Mouse (Mus musculus) brain, embryonic 14.5 days (tissue): Measurements from ENCODE around the gene Lpin1. TPM values are rescaled to one million over a fixed set of nuclear protein-coding genes. Genes with fewer than 3 reads are reported as not detected.

ENCODE experiments used
- DNase-seq: peaks from one replicate; pipeline ENCODE4 v3.0.0-alpha.2; 2011; ENCODE audit warnings: low read depth
- CTCF ChIP-seq: fragments of 200-500 bp; IDR thresholded peaks from 2 replicates; pipeline ENCODE4 v1.5.1; 2012; ENCODE audit warnings: inconsistent platforms, mild to moderate bottlenecking, moderate library complexity, borderline replicate concordance; ENCODE audit not compliant: insufficient read depth, insufficient read length; ENCODE audit errors: extremely low read depth
- POLR2A ChIP-seq: fragments of 200-500 bp; IDR thresholded peaks from 2 replicates; pipeline ENCODE4 v1.6.1; 2012; ENCODE audit warnings: mild to moderate bottlenecking, inconsistent platforms, borderline replicate concordance; ENCODE audit not compliant: poor library complexity, insufficient read depth, insufficient read length, severe bottlenecking; ENCODE audit errors: extremely low read depth
- polyA plus RNA-seq: library from polyadenylated mRNA; depleted of rRNA; stranded (reverse); fragments of >200 nt; gene quantifications from 2 replicates; pipeline ENCODE4 v1.2.3, GENCODE M21; 2012

The Lpin1 gene
- polyA plus RNA-seq, 1 experiment = 25.6 TPM

DNA sequence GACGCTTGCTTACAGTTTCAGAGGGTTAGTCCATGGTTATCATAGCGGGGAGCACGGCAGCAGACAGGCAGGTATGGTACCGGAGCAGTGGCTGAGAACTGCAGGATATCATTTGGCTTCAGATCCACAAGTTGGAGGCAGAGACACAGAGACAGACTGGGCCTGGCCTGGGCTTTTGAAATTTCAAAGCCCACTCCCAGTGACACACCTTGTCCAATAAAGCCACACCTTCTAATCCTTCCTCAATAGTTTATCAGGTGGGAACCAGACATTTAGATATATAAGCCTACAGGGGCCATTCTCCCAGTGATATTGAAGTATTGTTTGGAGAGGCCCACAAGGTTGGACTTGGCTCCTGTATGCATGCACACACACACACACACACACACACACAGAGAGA is 8.5 kb downstream of the Lpin1 start:
- DNase-seq = no peak
- TF ChIP-seq CTCF = no peak

DNA sequence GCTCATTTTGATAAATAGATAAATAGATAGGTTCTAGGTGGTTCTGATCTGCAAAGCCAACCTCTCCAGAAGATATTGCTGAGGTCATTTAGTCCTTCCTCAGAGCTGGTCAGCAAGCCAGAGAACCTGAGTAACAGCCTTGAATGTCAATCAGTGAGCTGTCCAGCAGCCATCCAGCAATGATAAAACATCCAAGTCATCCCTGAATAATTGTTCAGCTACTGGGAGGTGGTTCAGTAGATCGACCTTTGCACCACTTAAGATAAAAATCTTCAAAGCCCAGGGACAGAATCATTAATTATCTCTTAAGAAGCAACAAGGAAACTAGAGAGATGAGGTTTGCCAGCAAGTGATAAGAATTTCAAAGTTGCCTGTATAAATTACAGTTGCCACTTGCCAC is 10.4 kb downstream of the Lpin1 start:
- no peak for TF ChIP-seq POLR2A
- no peak for TF ChIP-seq CTCF
- DNase-seq = no peak

DNA sequence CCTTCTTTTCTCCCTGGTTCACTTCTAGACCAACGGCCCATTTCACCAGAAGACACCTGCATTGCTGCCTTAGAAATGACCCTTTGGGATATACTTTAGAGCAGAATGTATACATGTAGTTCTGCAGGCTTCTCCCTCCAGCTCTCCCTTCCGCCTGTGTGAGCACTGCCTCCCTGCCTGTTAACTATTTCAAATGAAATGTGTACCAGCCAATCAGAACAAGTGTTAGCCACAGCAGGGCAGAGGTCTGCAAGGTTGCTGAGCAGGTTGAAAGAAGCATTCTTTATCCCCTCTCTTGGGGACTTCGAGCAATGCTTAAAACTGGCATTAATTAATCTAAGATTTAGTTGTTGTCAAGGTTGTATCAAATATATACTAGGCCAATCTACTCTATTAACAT is 11.4 kb downstream of the Lpin1 start:
- DNase-seq = no peak
- no peak for TF ChIP-seq POLR2A
- no peak for TF ChIP-seq CTCF

DNA sequence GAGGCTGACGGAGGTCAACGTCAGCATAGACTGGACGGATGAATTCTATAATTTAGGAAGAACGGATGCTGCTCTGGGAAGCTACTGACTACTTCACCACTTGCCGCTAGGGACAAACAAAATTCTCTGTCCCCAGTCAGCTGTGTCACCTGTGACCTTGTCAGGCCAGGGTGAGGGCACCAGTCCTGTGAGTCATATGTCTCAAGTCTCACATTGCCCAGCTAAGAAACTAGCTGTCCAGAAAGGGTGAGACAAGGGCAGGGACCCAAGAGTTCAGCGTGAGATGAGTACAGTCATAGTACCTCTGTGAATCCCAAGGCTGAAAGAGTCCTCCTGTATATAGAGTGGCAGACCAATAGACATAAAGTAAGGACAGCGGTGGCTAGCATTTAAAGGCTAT is 17.0 kb downstream of the Lpin1 start:
- TF ChIP-seq CTCF (no peak), POLR2A (no peak)
- no peak for DNase-seq

DNA sequence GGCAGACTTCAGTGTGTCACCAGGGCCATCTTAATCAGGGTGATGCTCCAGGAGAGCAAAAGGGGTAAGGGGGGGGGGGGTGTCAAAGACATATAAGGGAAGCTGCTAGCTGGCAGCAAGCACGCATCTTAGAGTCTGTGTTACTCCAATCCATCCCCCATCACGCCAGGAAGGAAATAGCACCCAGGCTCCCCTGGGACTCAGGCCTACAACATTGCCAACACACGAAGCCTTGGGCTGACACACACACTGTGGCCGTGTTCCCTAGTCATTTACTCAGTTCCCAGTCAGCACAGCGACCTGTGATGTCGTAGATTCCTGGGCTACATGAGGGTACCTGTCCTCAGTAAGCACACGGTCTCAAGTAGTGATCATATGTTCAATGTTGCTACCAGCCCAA is 17.8 kb downstream of the Lpin1 start:
- TF ChIP-seq CTCF (no peak), POLR2A (no peak)
- DNase-seq = no peak

- DNase-seq = no peak
Observed at GRCm38 (mm10) chr12:16592451-16592850, 18.3 kb downstream of the Lpin1 start.

GRCm38 (mm10) chr12:16591453-16592200 is 19.1 kb downstream of the Lpin1 start:
- DNase-seq = peak; percentile 97
- TF ChIP-seq CTCF (no peak), POLR2A (no peak)

More at GRCm38 (mm10) chr12:16592451-16592850, 18.3 kb downstream of the Lpin1 start:
- TF ChIP-seq CTCF (no peak), POLR2A (no peak)

GRCm38 (mm10) chr12:16589966-16590365 is 20.8 kb downstream of the Lpin1 start:
- DNase-seq = no peak

GRCm38 (mm10) chr12:16589204-16589949 is 21.4 kb downstream of the Lpin1 start:
- peak; percentile 97 for DNase-seq
- TF ChIP-seq POLR2A = peak; percentile 41; the same call in 1 of the 2 replicates
- no peak for TF ChIP-seq CTCF

More at GRCm38 (mm10) chr12:16589966-16590365, 20.8 kb downstream of the Lpin1 start:
- TF ChIP-seq POLR2A = no peak
- TF ChIP-seq CTCF = no peak

GRCm38 (mm10) chr12:16588396-16589042 is 22.2 kb downstream of the Lpin1 start:
- peak; percentile 49 for DNase-seq
- no peak for TF ChIP-seq CTCF

GRCm38 (mm10) chr12:16587767-16588166 is 23.0 kb downstream of the Lpin1 start:
- no peak for DNase-seq
- TF ChIP-seq POLR2A = no peak
- TF ChIP-seq CTCF = no peak

- DNase-seq = no peak
- TF ChIP-seq CTCF (no peak), POLR2A (no peak)
Observed at GRCm38 (mm10) chr12:16587111-16587510, 23.7 kb downstream of the Lpin1 start.

GRCm38 (mm10) chr12:16584964-16585363 is 25.8 kb downstream of the Lpin1 start:
- no peak for DNase-seq
- TF ChIP-seq POLR2A (no peak), CTCF (no peak)

GRCm38 (mm10) chr12:16584035-16584682 is 26.6 kb downstream of the Lpin1 start:
- peak; percentile 14 for DNase-seq
- TF ChIP-seq CTCF (no peak), POLR2A (no peak)

DNA sequence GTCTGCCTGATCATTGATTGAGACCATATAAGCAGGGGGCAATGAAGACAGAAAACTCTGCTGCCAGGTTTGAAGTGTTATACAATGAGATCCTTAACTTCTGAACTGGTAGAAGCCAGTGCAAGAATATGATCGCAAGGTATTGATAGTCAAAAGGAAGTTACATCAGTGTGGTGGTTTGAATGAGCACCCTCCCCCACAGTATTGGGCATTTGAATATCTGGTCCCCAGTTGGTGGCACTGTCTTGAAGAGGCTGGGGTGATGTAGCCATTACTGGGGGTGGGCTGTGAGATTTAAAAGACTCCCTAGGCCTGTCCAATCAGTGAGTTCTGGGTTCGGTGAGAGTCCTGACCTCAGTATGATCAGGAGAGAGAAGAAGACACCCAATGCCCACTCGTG is 27.5 kb downstream of the Lpin1 start:
- no peak for DNase-seq
- no peak for TF ChIP-seq POLR2A
